Mouse (Mus musculus) liver, adult 2 months (tissue): ENCODE measurements at regions not wholly inside any gene's neighbourhood (a gene's known extent, or its start where the extent isn't known, plus 50 kb on each side); places are given as distances from the start of the nearest gene placed in this dataset.
A peak's percentile ranks its signal among the peaks of the same experiment; 100 is the strongest.

ENCODE experiments used
- CTCF ChIP-seq: fragments of 200-500 bp; IDR thresholded peaks from 2 replicates; pipeline ENCODE4 v1.5.1; 2011; ENCODE audit warnings: low read depth, low read length, control low read depth
- POLR2A ChIP-seq: fragments of 200-500 bp; IDR thresholded peaks from 2 replicates; pipeline ENCODE4 v1.6.1; 2011; ENCODE audit warnings: low read length, control low read depth; ENCODE audit not compliant: insufficient read depth; ENCODE audit errors: extremely low read depth

GRCm38 (mm10) chr5:126324847-126325246, 793.3 kb downstream of the Tmem132b start:
- TF ChIP-seq CTCF (peak; percentile 10; the same call in 1 of the 2 replicates), POLR2A (no peak)
